Mouse (Mus musculus): ENCODE results near the gene Exosc7. TPM values are rescaled to one million over a fixed set of nuclear protein-coding genes. Genes with fewer than 3 reads are reported as not detected.

The Exosc7 gene
- polyA plus RNA-seq (2016; fragmentation: Nextera tagmentation; extraction: Ambion mirVana), result 138 and 157 TPM in 2 replicates

DNA sequence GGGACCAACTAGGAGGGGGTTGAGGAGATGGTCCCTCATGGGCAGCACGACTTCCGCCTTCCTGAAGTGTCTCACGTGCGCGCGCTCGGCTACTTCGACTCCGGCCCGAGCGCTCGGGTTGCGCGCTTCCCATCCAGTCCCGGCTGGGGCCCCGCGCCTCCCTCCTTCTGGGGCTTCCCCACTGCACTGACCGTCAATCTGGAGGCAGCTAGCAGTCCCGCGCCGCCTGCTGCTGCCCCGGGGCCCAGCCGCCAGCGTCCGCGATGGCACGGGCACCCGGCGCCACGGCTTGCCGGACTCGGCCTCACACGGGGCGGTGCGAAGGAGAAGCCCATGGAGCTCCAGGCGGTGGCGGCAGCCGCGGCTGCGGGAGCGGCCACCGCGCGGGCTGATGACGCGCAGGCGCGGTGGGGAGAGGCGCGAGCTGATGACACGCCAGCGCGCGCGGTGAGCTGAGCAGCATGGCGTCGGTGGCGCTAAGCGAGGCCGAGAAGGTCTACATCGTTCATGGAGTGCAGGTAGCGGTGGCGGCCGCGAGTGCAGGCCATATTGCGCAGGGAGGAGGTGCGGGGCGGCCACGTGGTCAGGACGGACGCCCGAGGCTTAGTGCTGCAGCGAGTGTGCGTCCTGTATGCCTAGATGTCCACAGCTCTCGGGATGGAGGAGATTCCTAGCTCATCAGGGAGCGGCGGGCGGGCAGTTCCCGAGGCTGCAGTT lies at the start of gene Exosc7, which contains the start of gene Zdhhc3:
Gene Exosc7, plus strand, starts transcription at position 411 of the 717 bp plus-strand sequence.
Gene Zdhhc3, minus strand, starts transcription at position 401 of the 717 bp plus-strand sequence.
- DNase-seq (ENCODE audit: low spot score), result peak; percentile 89
- Histone ChIP-seq H3K27ac (replicated peaks) (peak within 1 kb of the TSS; percentile 98), H3K9me3 (replicated peaks) (no peaks in the 10 kb centered on the region), H3K4me3 (peak within 1 kb of the TSS; percentile 96), H3K27me3 (ENCODE audit: low read depth, poor library complexity, severe bottlenecking) (no peaks in the 10 kb centered on the region), H3K4me1 (peaks cover 32% of the 10 kb centered on the region), H3K36me3 (peaks cover 31% of the 10 kb centered on the region)
- WGBS, result under 1% methylated on average over 79 of the region's 79 CpGs

DNA sequence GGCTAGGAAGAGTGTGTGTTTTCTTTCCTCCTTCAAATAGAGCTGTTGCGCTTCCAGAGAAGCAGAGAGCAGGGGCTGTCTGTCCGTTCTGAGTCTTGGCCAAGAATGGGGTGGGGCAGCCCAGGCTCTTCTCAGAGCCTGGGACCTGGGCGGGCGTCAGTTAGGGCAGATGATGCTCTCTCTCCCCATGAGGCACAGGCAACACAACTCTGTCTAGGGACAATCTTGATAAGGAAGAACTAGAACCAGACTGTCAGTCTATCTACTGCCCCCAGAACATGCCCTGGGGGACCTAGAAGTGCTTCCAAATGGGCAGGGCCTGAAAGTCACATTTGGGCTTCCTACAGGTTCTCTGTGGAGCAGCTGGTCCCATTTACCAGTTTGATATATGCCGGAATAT lies 33.9 kb upstream of the Exosc7 start:
- Histone ChIP-seq H3K36me3 (peaks cover 99% of the 10 kb centered on the region), H3K4me3 (no peak overlapping the region), H3K9me3 (replicated peaks) (no peaks in the 10 kb centered on the region), H3K4me1 (no peaks in the 10 kb centered on the region), H3K27me3 (ENCODE audit: low read depth, poor library complexity, severe bottlenecking) (no peaks in the 10 kb centered on the region), H3K27ac (replicated peaks) (no peak overlapping the region)
- DNase-seq (ENCODE audit: low spot score), result no peak
- 91% methylated on average over 5 of the region's 5 CpGs for WGBS

DNA sequence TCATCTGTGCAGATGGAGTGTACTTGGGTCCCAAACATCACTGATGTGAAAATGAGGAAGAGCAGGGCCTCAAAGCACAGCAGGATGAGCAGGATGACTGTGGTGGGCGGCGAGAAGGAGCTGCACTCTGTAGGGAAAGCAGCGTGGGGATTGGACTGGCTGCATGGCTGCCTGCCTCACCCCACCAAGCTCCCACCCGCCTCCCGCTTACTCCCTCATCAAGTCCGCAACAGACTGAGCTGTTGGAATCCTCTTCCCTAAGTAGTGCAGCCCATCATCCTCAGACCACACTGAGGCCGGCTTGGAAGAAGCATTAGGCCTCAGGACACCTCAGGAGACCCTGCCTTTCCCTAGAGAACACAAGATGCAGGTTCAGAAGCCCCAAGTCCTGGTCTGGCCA lies 32.7 kb upstream of the Exosc7 start:
- Histone ChIP-seq H3K36me3 (peaks cover 99% of the 10 kb centered on the region), H3K27ac (replicated peaks) (no peak overlapping the region), H3K9me3 (replicated peaks) (no peaks in the 10 kb centered on the region), H3K4me1 (no peaks in the 10 kb centered on the region), H3K4me3 (no peak overlapping the region), H3K27me3 (ENCODE audit: low read depth, poor library complexity, severe bottlenecking) (no peaks in the 10 kb centered on the region)
- no peak for DNase-seq (ENCODE audit: low spot score)
- 90% methylated on average over 7 of the region's 7 CpGs for WGBS

DNA sequence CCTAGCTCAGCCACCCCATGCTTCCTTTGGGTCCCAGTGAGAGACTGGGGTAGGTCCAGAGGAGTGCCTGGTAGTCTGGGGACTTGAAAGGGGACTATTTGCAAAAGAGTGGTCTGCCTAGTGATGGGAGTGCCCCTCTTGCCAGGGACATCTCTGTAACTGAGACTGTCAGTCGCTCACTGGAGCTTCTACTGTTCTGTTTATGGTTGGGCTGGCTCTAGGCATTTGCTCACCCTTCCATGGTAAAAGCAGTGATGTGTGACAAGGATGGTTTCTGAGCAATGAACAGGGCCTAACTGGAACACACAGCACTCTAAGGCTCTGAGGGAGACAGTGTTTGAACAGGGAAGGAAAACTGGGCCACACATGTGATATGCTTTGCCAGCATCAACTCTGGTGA lies 32.2 kb upstream of the Exosc7 start:
- 66% methylated on average over 1 of the region's 1 CpGs for WGBS
- Histone ChIP-seq H3K27ac (replicated peaks) (no peak overlapping the region), H3K4me1 (no peaks in the 10 kb centered on the region), H3K27me3 (ENCODE audit: low read depth, poor library complexity, severe bottlenecking) (no peaks in the 10 kb centered on the region), H3K4me3 (no peak overlapping the region), H3K36me3 (peaks cover 99% of the 10 kb centered on the region), H3K9me3 (replicated peaks) (no peaks in the 10 kb centered on the region)
- no peak for DNase-seq (ENCODE audit: low spot score)

DNA sequence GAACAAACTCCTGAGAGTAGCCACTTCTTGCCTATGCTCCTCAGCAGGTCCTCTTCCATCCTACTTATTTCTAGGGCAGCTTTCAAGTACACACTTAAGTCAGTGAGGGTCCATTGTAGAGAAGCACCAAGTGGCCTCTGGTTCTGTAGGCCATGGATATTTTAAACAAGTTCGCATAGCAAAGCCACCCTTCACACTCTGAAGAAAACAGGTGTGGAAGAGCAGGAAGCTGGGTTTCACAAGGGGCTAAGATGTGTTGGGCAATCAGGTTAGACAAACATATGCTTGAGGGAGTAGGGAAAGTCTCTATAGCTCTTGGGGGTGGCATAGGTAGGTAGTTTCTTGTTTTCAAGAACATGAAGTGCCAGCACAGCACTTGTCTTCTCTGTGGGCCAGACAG lies 27.6 kb upstream of the Exosc7 start:
- H3K4me3 ChIP-seq, result no peak overlapping the region
- H3K27me3 ChIP-seq (ENCODE audit: low read depth, poor library complexity, severe bottlenecking), result no peaks in the 10 kb centered on the region
- no peak overlapping the region for H3K27ac ChIP-seq (replicated peaks)
- H3K9me3 ChIP-seq (replicated peaks), result no peaks in the 10 kb centered on the region
- no peak for DNase-seq (ENCODE audit: low spot score)
- 88% methylated on average over 1 of the region's 1 CpGs for WGBS
- H3K36me3 ChIP-seq, result peaks cover 100% of the 10 kb centered on the region
- H3K4me1 ChIP-seq, result no peaks in the 10 kb centered on the region

DNA sequence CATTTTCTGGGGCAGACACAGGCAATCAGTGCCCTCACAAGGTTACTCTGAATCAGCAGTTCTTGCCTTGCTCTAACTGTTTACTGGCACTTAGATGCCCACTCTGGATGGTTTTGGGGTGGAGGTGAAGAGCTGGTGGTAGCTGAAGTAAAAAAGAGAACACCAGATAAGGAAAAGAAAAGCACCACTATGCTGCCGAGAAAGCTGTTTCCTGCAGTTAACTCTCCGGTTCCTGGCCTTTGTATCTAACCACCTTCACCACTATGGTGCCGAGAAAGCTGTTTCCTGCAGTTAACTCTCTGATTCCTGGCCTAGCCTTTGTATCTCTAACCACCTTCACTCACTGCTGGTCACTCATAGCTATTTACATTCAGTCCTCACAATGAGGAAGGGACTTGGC lies 25.5 kb upstream of the Exosc7 start:
- DNase-seq (ENCODE audit: low spot score), result no peak
- no peak overlapping the region for H3K27ac ChIP-seq (replicated peaks)
- peaks cover 87% of the 10 kb centered on the region for H3K36me3 ChIP-seq
- H3K4me3 ChIP-seq, result no peak overlapping the region
- no peaks in the 10 kb centered on the region for H3K27me3 ChIP-seq (ENCODE audit: low read depth, poor library complexity, severe bottlenecking)
- no peaks in the 10 kb centered on the region for H3K9me3 ChIP-seq (replicated peaks)
- H3K4me1 ChIP-seq, result no peaks in the 10 kb centered on the region
- 91% methylated on average over 3 of the region's 3 CpGs for WGBS

DNA sequence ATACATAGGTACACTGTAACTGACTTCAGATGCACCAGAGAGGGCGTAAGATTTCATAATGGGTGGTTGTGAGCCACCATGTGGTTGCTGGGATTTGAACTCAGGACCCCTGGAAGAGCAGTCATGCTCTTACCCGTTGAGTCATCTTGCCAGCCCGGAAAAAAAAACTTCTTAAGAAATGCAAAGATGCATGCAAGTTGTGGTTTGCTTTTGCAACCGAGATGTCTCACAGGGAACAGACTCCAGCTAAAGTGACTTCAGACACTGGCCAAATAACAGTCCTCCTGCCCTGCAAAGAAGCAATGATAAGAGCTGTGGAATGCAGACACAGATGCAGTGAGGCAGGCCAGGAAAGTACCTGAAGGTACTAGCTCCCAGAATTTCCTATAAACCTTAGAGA lies 22.2 kb upstream of the Exosc7 start:
- WGBS, result 88% methylated on average over 4 of the region's 4 CpGs
- no peak for DNase-seq (ENCODE audit: low spot score)
- H3K36me3 ChIP-seq, result peaks cover 78% of the 10 kb centered on the region

DNA sequence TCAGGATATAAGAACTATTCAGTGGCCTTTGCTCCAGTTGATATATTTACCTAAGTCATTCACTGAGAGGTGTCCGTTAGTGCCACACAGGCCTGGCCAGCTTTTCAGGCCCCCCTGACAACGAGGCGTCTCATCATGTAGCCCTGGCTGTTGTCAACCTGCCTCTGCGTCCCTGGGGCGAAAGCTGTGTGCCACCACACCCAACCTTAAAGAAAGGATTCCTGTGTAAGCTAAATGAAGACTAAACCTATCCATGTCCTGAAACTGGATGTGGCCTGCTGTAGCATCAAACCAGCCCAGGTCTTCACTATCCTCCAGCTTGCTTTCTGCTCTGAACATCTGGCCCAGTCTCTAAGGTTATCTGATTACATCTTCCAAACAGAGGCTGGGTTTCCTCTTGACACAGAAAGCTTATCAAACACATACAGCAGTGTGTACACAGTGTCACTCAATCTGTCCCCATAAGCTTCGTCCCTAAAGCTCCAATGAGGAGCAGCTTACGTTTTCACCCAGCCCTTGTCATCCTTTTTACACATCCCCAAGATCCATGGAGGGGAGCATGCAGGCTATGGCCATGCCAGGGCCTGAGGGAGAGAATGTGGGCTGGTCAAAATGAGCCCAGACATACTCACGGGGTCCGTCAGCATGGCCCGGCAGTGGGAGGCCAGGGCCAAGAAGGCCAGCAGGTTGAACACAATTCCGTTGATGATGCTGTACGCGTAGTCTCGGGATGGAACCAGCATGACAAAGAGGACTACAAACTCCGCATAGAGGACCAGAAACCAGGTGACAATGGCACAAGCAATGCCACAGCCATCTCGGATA lies 13.2 kb upstream of the Exosc7 start:
- Histone ChIP-seq H3K4me1 (no peaks in the 10 kb centered on the region), H3K36me3 (peaks cover 79% of the 10 kb centered on the region), H3K27ac (replicated peaks) (no peak overlapping the region), H3K4me3 (no peak overlapping the region), H3K27me3 (ENCODE audit: low read depth, poor library complexity, severe bottlenecking) (no peaks in the 10 kb centered on the region), H3K9me3 (replicated peaks) (no peaks in the 10 kb centered on the region)
- DNase-seq (ENCODE audit: low spot score), result no peak
- 93% methylated on average over 16 of the region's 16 CpGs for WGBS

More for the DNA sequence above, 22.2 kb upstream of the Exosc7 start:
- Histone ChIP-seq H3K27me3 (ENCODE audit: low read depth, poor library complexity, severe bottlenecking) (no peaks in the 10 kb centered on the region), H3K27ac (replicated peaks) (no peak overlapping the region), H3K4me3 (no peak overlapping the region), H3K4me1 (no peaks in the 10 kb centered on the region), H3K9me3 (replicated peaks) (no peaks in the 10 kb centered on the region)

DNA sequence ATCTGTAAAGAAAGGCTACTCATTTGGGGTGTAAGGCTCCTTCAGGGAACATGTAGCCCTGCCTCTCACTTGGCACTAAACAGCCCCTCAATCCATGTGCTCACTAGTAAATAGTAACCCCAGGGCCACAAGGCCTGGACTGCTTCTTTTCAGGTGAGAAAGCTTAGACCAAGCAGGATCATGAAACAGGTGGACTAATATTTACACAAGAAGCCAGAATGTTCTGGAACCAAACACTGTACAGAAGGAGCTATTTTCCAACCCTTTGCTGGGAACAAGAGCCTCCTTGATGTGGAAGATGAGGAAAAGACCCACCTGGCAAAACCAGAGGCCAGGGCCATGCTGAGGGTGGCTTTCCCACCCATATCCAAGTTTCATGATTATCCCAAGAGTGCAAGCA lies 9.6 kb upstream of the Exosc7 start:
- Histone ChIP-seq H3K4me1 (no peaks in the 10 kb centered on the region), H3K27ac (replicated peaks) (no peak overlapping the region), H3K27me3 (ENCODE audit: low read depth, poor library complexity, severe bottlenecking) (no peaks in the 10 kb centered on the region), H3K4me3 (no peak overlapping the region), H3K36me3 (peaks cover 58% of the 10 kb centered on the region), H3K9me3 (replicated peaks) (no peaks in the 10 kb centered on the region)
- DNase-seq (ENCODE audit: low spot score), result no peak

DNA sequence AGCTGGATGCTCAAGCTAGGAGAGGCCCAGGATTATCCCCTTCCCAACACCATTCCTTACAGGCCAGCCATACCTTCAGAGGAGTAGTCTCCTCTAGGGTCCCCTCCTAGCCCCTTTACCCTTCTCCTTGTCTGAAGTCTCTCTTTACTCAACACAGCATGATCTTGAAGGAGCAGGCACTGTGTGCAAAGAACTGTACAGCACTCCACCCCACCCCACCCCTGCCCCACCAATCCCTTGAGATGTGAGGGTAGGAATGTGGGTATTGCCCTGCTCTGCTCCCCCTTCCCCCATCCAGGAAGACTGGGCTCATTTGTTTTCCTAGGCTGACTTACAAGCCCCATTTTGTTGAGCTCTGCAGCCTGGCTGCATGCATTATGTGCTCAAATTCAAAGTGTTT lies 8.7 kb upstream of the Exosc7 start:
- peaks cover 54% of the 10 kb centered on the region for H3K36me3 ChIP-seq
- H3K4me3 ChIP-seq, result no peak overlapping the region
- H3K4me1 ChIP-seq, result no peaks in the 10 kb centered on the region
- no peak for DNase-seq (ENCODE audit: low spot score)
- H3K9me3 ChIP-seq (replicated peaks), result no peaks in the 10 kb centered on the region
- no peaks in the 10 kb centered on the region for H3K27me3 ChIP-seq (ENCODE audit: low read depth, poor library complexity, severe bottlenecking)
- no peak overlapping the region for H3K27ac ChIP-seq (replicated peaks)

DNA sequence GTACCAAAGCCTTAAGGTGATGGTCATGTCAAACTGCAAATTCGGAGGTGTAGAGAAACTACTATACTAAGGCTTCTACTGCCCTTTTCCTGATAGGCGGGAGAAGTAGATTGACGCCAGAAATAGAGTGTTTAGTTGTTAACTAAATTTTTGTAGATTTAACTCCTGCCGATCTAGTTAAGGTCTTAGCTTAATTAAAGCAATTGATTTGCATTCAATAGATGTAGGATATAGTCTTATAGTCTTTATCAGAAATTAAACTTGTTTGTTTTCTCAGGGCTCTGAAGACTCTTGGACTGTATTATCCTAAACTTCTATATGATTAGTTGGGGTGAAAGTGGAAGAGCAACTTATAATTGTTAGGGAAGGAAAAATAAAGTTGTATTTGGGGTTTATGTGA lies 5.8 kb upstream of the Exosc7 start:
- Histone ChIP-seq H3K27me3 (ENCODE audit: low read depth, poor library complexity, severe bottlenecking) (no peaks in the 10 kb centered on the region), H3K4me1 (peaks cover 13% of the 10 kb centered on the region), H3K4me3 (no peak overlapping the region), H3K27ac (replicated peaks) (no peak overlapping the region), H3K9me3 (replicated peaks) (no peaks in the 10 kb centered on the region), H3K36me3 (peaks cover 35% of the 10 kb centered on the region)
- WGBS, result 93% methylated on average over 4 of the region's 4 CpGs
- no peak for DNase-seq (ENCODE audit: low spot score)

DNA sequence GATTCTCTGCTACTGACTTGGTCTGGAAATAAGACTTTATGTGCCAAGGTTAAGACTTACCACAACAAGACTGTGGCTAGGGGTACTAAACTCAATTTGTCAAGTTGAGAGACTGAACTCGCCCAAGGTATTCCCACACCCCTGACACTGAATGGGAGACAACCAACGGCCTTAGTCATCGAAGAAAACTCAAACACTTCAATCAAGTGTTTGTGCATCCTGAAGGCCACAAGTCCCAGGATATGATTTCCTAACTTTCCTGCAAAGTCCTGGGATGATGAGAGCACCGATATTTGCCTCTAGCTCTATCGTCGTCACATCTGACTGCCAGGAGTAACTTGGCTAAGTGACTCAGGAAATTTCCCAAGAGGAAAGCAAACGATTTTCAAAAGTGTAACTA lies 3.8 kb upstream of the Exosc7 start:
- 93% methylated on average over 7 of the region's 7 CpGs for WGBS
- no peak overlapping the region for H3K27ac ChIP-seq (replicated peaks)
- no peak overlapping the region for H3K4me3 ChIP-seq
- H3K9me3 ChIP-seq (replicated peaks), result no peaks in the 10 kb centered on the region
- H3K36me3 ChIP-seq, result peaks cover 25% of the 10 kb centered on the region
- H3K27me3 ChIP-seq (ENCODE audit: low read depth, poor library complexity, severe bottlenecking), result no peaks in the 10 kb centered on the region
- H3K4me1 ChIP-seq, result peaks cover 25% of the 10 kb centered on the region
- no peak for DNase-seq (ENCODE audit: low spot score)

DNA sequence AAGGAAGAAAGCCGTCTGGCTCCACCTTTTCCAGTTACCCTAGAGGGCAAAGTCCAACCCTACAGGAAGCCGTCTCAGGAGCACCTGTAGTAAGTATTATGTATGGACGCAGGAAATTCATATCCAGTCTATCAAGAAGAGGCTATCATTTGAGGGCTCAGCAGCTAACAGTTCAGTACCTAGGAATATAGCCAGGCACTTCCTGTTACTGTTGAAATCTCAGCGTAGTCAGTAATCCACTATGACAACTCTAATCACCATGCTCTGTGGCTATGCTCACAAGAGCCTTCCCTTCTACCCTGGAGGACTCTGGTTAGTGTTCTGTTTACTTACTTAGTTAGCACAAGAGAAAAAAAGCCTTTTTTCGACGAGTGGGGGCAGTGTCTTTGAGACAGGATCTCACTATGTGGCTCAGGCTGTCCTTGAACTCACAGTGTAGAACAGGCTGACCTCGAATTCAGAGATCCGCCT lies 1.2 kb upstream of the Exosc7 start:
- WGBS, result 69% methylated on average over 8 of the region's 8 CpGs
- H3K9me3 ChIP-seq (replicated peaks), result no peaks in the 10 kb centered on the region
- H3K27ac ChIP-seq (replicated peaks), result peak overlapping the region; percentile 98; the same call in 1 of the 2 replicates
- peaks cover 32% of the 10 kb centered on the region for H3K4me1 ChIP-seq
- peaks cover 29% of the 10 kb centered on the region for H3K36me3 ChIP-seq
- DNase-seq (ENCODE audit: low spot score), result no peak
- H3K4me3 ChIP-seq, result peak overlapping the region; percentile 96
- H3K27me3 ChIP-seq (ENCODE audit: low read depth, poor library complexity, severe bottlenecking), result no peaks in the 10 kb centered on the region

Data from midbrain, embryonic 10.5 days (tissue).